Mouse (Mus musculus): ENCODE data around the gene Rb1.

The Rb1 gene

GRCm38 (mm10) chr14:73336316-73337080 is 10.9 kb upstream of the Rb1 start:
- in situ Hi-C loops (cut with MseI, MboI): no loop called here

DNA sequence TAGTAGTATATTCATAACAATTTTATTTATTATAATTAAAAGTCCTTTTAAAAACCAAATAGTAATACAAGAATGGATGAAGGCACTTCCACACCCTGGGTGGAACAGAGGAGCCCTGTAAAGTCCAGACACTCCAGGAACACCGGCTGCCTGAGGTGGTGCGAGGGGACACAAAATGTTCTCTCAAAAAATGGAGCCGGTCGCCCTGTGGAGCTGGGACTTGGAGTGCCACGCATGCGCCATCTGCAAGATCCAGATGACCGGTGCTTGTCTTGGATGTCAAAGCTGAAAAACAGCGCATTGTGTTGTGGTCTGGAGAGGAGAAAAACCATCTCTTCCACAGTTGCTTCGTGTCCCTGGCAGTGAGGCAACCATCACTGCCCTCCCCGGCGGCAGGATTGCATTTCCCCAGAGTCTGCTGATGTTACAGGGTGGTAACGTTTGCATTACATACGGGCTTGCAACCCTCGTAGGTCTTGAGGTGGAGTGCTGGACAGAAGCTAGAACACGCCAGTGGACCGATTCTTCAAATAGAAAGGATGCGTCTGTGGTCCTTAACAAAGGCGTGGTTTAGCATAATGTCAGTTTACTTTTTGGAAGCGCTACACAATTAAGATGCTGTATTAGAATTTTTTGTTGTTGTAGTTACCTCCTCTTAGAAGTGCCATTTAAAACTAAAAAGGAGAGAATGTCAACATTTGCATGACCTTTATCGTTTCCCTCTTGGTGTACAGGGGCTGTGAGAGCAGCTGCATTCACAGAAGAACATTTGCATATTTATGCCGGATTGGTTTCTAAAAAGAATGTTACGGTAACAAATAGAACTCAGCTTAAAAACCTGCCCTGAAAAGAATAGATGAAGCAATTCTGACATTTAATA is 9.5 kb upstream of the Rb1 start:
- in situ Hi-C loops (cut with MseI, MboI): no loop called here

GRCm38 (mm10) chr14:73333880-73334279 is 8.3 kb upstream of the Rb1 start:
- in situ Hi-C loops (cut with MseI, MboI): no loop called here

DNA sequence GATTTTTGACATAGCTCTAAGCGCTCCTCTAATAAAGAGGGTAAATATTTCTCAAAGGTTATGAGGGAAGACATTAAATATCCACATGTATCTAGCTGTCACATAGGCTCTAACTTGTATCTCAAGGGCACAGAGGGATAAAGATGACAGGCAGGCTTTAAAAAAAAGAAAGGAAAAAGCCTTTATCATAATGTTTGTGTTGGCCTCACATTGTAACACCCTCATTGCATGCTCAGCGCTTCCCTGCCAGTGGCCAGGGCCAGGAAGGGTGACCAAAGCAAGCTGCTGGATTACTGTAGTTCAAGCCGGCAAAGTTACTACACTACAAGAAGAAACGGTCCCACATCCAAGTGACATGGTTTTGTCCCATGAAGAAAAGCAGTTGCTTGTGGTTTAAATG is 5.8 kb upstream of the Rb1 start:
- in situ Hi-C loops (cut with MseI, MboI): no loop called here

GRCm38 (mm10) chr14:73329871-73330270 is 4.2 kb upstream of the Rb1 start:
- in situ Hi-C loops (cut with MseI, MboI): no loop called here

DNA sequence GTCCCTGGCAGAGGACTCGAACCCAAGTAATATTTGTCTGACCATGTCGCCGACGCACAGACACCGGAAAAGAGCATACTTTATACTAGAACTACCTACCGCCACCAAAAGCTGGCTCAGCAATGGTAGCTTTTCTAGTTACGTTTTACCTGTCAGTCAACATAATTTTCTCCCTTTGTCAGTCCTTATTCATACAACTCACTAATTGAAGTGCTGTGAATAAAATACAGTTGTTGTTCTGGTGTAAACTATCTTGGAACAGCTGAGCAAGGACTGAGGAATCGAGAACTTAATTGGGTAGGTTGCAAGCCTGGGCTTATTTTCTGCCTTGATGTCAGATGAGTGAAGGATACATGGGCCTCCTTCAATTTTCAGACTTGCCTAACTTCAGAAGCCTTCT is 889 bp upstream of the Rb1 start:
- in situ Hi-C loops (cut with MseI, MboI): no loop called here

DNA sequence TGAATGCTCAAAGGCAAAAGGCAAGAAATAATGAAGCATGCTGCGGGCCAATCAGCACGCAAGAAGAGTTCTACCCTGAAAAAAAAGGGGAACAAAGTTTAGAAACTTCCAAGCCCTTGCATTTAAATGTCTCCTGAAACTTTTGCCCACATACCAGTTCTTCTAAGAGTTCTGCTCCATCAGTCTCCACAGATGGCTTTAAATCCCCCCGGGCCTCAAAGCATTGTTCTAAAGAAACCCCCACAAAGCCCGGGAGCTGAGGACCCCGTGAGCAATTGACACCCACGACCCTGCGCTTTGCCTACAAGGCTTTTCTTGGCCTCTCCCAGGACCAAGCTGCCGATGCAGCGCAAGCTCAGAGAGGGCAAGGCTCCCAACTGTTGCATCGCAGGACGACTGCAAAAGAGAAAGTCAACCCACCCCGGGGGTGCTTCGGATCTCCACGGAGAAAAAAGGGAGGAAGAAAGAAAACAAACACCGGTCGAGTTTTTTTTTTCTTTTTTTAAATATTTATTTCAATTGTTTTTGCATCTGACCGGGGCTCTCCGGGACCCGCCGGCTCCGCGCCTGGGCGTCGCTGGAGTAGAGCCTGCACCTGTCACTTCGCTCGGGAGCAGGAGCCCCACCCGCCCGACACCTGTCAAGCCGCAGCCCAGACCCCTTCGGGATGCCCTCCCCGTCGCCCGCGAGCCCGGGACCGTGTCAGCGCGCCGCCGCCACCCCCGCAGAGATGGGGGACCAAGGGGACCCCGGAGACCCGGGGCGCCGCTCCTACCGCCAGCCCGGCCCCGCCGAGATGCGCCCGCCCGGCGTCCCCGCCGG is 777 bp downstream of the Rb1 start:
- in situ Hi-C loops (cut with MseI, MboI): no loop called here

GRCm38 (mm10) chr14:73323965-73324364 is 1.7 kb downstream of the Rb1 start:
- in situ Hi-C loops (cut with MseI, MboI): no loop called here

- in situ Hi-C loops (cut with MseI, MboI): no loop called here
These were observed 3.5 kb downstream of the Rb1 start for GRCm38 (mm10) chr14:73322142-73322541.

GRCm38 (mm10) chr14:73316933-73317332 is 8.7 kb downstream of the Rb1 start:
- in situ Hi-C loops (cut with MseI, MboI): no loop called here

- in situ Hi-C loops (cut with MseI, MboI): no loop called here
These were observed 11.8 kb downstream of the Rb1 start for GRCm38 (mm10) chr14:73313864-73314263.

DNA sequence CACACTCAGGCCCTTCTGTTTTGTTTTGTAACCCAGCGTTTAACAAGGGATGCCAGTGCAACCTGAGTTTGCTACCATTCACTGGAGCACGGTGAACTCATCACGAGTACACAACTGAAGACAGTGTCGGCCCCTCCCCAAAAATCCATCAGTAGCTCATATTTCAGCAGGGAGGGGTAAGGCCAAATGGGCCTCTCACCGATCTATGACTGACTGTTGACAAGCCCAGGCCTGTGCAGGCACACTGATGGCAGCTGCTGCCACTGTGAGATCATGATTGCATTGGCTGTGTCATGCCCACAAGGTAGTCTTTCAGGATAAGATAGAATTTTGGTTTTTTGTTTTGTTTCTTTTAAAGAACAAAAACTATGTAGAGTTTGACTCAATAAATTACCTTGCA is 12.2 kb downstream of the Rb1 start:
- in situ Hi-C loops (cut with MseI, MboI): no loop called here

- in situ Hi-C loops (cut with MseI, MboI): no loop called here
These were observed 12.7 kb downstream of the Rb1 start for GRCm38 (mm10) chr14:73312909-73313308.

DNA sequence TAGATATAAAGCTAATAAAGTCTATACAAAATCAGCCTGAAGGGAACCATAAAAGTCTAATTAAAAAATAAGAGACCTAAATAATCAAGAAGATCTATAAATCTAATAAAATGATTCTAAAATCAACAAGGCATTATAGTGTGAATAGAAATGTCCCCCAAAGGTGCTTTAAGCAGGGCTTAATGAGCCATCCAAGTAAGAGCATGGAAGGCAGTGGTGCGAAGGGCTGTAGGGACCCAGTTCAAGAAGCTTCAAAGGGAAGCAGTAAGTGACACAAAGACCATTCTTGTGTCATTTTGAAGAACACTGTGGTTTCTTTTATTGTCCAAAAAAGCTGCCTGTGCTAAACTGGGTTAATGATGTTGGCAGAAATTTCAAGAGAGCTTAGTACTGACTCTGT is 18.1 kb downstream of the Rb1 start:
- in situ Hi-C loops (cut with MseI, MboI): no loop called here

DNA sequence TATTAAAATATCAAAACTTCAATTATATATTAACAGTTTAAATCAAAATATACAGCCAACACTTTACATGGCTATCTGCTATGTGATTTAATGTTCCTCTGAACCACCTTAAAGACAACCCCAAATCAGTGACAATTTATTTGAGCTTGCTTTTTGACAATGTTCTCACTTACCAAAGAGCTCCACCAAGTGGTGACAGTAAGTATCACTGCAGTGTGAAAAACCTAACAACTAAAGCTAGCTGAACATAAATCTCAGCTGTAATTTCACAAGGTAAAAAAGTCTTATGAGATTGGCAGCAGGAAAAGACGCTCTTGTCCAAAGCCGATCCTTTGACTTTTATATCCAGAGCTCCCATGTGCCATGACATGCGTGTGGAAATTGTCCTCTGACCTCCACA is 22.4 kb downstream of the Rb1 start:
- in situ Hi-C loops (cut with MseI, MboI): no loop called here

GRCm38 (mm10) chr14:73301856-73302255 is 23.8 kb downstream of the Rb1 start:
- in situ Hi-C loops (cut with MseI, MboI): no loop called here

- in situ Hi-C loops (cut with MseI, MboI): loop anchor here in 1 of 2 experiments (10.0 kb wide), 1 partner anchor 191 kb away; no protein-coding TSS in a partner anchor
These were observed 30.1 kb downstream of the Rb1 start for GRCm38 (mm10) chr14:73295512-73295911.

DNA sequence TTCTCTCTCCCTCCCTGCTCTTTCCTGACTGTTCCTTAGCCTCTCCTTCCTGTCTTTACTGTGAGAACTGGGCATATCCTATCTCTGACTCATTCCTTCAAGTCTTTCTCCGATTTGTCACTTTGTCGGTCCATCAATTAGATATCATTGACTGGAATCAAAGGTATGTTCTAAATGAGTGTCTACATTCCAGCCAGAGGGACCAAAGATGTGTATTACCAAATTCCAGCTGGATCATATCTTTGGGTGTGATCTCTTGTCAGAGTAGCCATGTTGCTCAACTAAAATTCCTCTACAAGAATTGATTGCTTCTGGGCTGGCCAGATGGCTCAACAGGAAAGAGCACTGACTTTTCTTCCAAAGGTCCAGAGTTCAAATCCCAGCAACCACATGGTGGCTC is 32.0 kb downstream of the Rb1 start:
- in situ Hi-C loops (cut with MseI, MboI): loop anchor here in 1 of 2 experiments (10.0 kb wide), 1 partner anchor 189 kb away; no protein-coding TSS in a partner anchor

DNA sequence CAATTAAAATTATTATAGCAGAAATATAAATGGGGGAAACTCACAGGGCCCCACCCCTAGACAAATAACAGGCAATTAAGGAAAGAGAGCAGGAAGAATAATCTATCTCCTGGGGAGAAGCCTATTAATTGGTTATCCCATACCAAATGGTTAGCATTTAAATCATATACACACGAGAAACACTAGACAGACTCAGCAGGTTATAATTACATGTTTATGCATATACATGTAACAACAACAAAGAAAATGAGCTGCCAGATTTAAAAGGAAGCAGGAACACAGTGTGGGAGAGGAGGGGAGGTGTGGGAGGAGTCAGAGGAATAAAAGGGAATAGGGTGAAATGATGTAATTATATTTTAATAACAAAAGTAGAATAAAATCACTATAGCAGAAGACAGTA is 33.2 kb downstream of the Rb1 start:
- in situ Hi-C loops (cut with MseI, MboI): loop anchor here in 1 of 2 experiments (10.0 kb wide), 1 partner anchor 188 kb away; no protein-coding TSS in a partner anchor

GRCm38 (mm10) chr14:73289915-73290314 is 35.7 kb downstream of the Rb1 start:
- in situ Hi-C loops (cut with MseI, MboI): loop anchor here in 1 of 2 experiments (10.0 kb wide), 1 partner anchor 185 kb away; no protein-coding TSS in a partner anchor

- in situ Hi-C loops (cut with MseI, MboI): no loop called here
These were observed 44.6 kb downstream of the Rb1 start for GRCm38 (mm10) chr14:73280996-73281395.

- in situ Hi-C loops (cut with MseI, MboI): loop anchor here in 1 of 2 experiments (10.0 kb wide), 1 partner anchor 174 kb away; no protein-coding TSS in a partner anchor
These were observed 46.5 kb downstream of the Rb1 start for GRCm38 (mm10) chr14:73279096-73279495.

Data from mouse trophoblast stem cell (cell line).